Comparison of ENCODE assay signal across 16 mouse cellular contexts in the genomic region with DNA sequence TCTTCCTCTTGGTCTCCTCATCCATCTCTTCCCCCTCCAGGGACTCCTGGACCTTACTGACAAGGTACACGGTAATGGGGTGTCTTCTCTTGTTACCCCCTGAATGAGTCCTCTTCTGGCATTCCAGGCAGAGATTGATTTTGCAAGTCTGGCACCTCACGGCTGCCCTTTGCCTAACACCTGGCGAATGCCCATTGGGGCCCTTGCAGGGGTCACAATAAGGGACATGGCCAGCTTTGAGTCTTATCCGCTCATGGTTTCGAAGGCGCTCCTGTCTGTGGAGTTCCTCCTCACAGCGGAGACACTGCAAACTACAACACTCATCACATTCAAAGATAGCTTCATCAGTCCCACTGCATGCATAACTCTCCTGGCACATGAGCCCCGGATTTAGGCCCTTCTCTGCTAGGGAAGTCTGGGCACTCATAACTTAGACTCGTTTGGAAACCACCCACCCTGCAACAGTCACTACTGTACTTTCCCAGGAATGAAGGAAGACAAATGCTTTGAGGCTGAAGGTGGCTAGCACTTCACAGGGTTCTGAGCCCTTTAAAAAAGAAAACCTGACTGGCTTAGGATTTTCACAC. TPM values are rescaled to one million over a fixed set of nuclear protein-coding genes. Genes with fewer than 3 reads are reported as not detected.
DNase-seq lines count a peak whose midpoint lies in the region; ATAC-seq and TF ChIP-seq lines count a peak whose summit lies in the region.
"Had no signal": no experiment of that assay in that cellular context is flagged by ENCODE, and none has a peak within 500 bp of the region (broad histone marks: within the 10 kb centered on the region; RNA-seq: fewer than 3 reads in every experiment).

No protein-coding gene starts in this region.

- peak; percentile 88 for DNase-seq in heart, adult 11 months
- DNase-seq in heart, adult 8-10 months (ENCODE audit: low spot score) = no peak
- DNase-seq in liver, postnatal 0 days = no peak
- no peak for DNase-seq in liver
- no peak for DNase-seq in embryonic facial prominence, embryonic 14.5 days (ENCODE audit: low spot score)
- peak; percentile 30 to 43 for DNase-seq in right cerebral cortex, postnatal 10 days (ENCODE audit: low spot score in 2 of 2)
- DNase-seq in lung, adult 2 months = no peak
- DNase-seq: B cell, adult 2 months; cerebellum, postnatal 36 days; gastrocnemius, postnatal 10 days; thymus, postnatal 36 days had no signal

- H3K4me1 ChIP-seq in liver, postnatal 0 days (ENCODE audit: insufficient read depth) = peaks cover 26% of the 10 kb centered on the region
- H3K4me1 ChIP-seq in embryonic facial prominence, embryonic 14.5 days (ENCODE audit: control insufficient read depth, insufficient read depth, low read length) = peaks cover 5% of the 10 kb centered on the region; the same call in 1 of the 2 replicates
- H3K4me1 ChIP-seq in lung, adult 2 months (ENCODE audit: control insufficient read depth, insufficient read depth, low read length) = peaks cover 3% of the 10 kb centered on the region

- peak overlapping the region; percentile 34 for H3K9ac ChIP-seq in liver, postnatal 0 days (replicated peaks)
- 0 out of 2 replicates have a peak overlapping the region, but pooled peaks have one; percentile 31 for H3K9ac ChIP-seq in embryonic facial prominence, embryonic 14.5 days (ENCODE audit: low read depth, low read length)

- H3K4me2 ChIP-seq in liver, postnatal 0 days (ENCODE audit: low read depth, low read length) = no peak overlapping the region
- H3K4me2 ChIP-seq in embryonic facial prominence, embryonic 14.5 days (ENCODE audit: low read depth, low read length) = no peak overlapping the region

- H3K27me3 ChIP-seq in liver, postnatal 0 days (ENCODE audit: insufficient read depth, low read length) = no peaks in the 10 kb centered on the region
- no peaks in the 10 kb centered on the region for H3K27me3 ChIP-seq in embryonic facial prominence, embryonic 14.5 days (replicated peaks; ENCODE audit: control insufficient read depth, insufficient read depth, low read length)
- H3K27me3 ChIP-seq: Patski had no signal

- H3K36me3 ChIP-seq in liver, postnatal 0 days (replicated peaks; ENCODE audit: insufficient read depth, low read length) = peaks cover 32% of the 10 kb centered on the region; the same call in 1 of the 2 replicates
- peaks cover 54% of the 10 kb centered on the region for H3K36me3 ChIP-seq in embryonic facial prominence, embryonic 14.5 days (ENCODE audit: control insufficient read depth, insufficient read depth, low read length)

- TF ChIP-seq CTCF in liver, postnatal 0 days (IDR thresholded peaks at IDR 0.05; ENCODE audit: low read depth) = no peak
- no peak for TF ChIP-seq CTCF in lung, adult 2 months (IDR thresholded peaks at IDR 0.05; ENCODE audit: insufficient read depth, low read length)

- WGBS in liver, postnatal 0 days (ENCODE audit: insufficient replicate concordance) = 85% methylated on average over 9 of the region's 9 CpGs
- WGBS in embryonic facial prominence, embryonic 14.5 days = 88% methylated on average over 9 of the region's 9 CpGs
- WGBS in lung, adult 2 months = 81% methylated on average over 9 of the region's 9 CpGs

- H3K27ac ChIP-seq in liver, postnatal 0 days (ENCODE audit: low read depth) = no peak overlapping the region
- no peak overlapping the region for H3K27ac ChIP-seq in embryonic facial prominence, embryonic 14.5 days (replicated peaks; ENCODE audit: low read depth, low read length)
- H3K27ac ChIP-seq: layer of hippocampus, adult 2 months; stomach, postnatal 0 days had no signal

- no peak for TF ChIP-seq POLR2A in lung, adult 2 months (IDR thresholded peaks at IDR 0.05; ENCODE audit: borderline replicate concordance, extremely low read depth, low read depth, low read length)

- no peak for ATAC-seq in liver, postnatal 0 days
- ATAC-seq in embryonic facial prominence, embryonic 14.5 days (ENCODE audit: low read depth) = no peak
- ATAC-seq: intestine, embryonic 16.5 days; lung, postnatal 0 days; Patski had no signal

- H3K9me3 ChIP-seq in liver, postnatal 0 days (ENCODE audit: low read length) = no peaks in the 10 kb centered on the region
- H3K9me3 ChIP-seq in embryonic facial prominence, embryonic 14.5 days (ENCODE audit: control insufficient read depth, low read length) = no peaks in the 10 kb centered on the region

- no peak overlapping the region for H3K4me3 ChIP-seq in liver, postnatal 0 days (ENCODE audit: low read depth, low read length)
- H3K4me3 ChIP-seq in embryonic facial prominence, embryonic 14.5 days (ENCODE audit: low read depth, low read length) = no peak overlapping the region
- H3K4me3 ChIP-seq in lung, adult 2 months (replicated peaks; ENCODE audit: extremely low read depth, low read depth, low read length) = no peak overlapping the region
- H3K4me3 ChIP-seq: layer of hippocampus, adult 2 months had no signal

- TF ChIP-seq EP300 in liver, postnatal 0 days (IDR thresholded peaks at IDR 0.05; ENCODE audit: low read depth) = no peak

RNA-seq across cellular contexts. Expression of a gene that starts 2.5 kb away (rescaled TPM):
- total RNA-seq in heart, adult 8-10 months (2022) = 10 to 100 TPM; 12.4 to 16.9 (median 14.4) TPM
- polyA plus RNA-seq in liver, postnatal 0 days (2015; fragmentation: Nextera tagmentation; extraction: Ambion mirVana) = 5.5 and 6.4 TPM in 2 replicates
- polyA plus RNA-seq in embryonic facial prominence, embryonic 14.5 days (2014; fragmentation: Nextera tagmentation; extraction: Ambion mirVana) = 18.6 TPM in 2 replicates
- 30.1 and 39.1 TPM in 2 replicates for polyA plus RNA-seq in lung, adult 2 months (2012; rRNA removed)

RNA-seq across cellular contexts. Expression of a gene that starts 36.5 kb away (rescaled TPM):
- total RNA-seq in heart, adult 8-10 months (2022) = 10 to 100 TPM; 38.8 to 51.6 (median 44.8) TPM
- 81.7 and 85.0 TPM in 2 replicates for polyA plus RNA-seq in liver, postnatal 0 days (2015; fragmentation: Nextera tagmentation; extraction: Ambion mirVana)
- 181 and 204 TPM in 2 replicates for polyA plus RNA-seq in embryonic facial prominence, embryonic 14.5 days (2014; fragmentation: Nextera tagmentation; extraction: Ambion mirVana)
- 22.3 and 32.3 TPM in 2 replicates for polyA plus RNA-seq in lung, adult 2 months (2012; rRNA removed)

Comparison
In these comparisons a context has a peak if more than half of its experiments do, and no peak if none do; other contexts are left out.
1. DNase-seq: peak in heart, adult 11 months (single experiment) and right cerebral cortex, postnatal 10 days (2 of 2); none in heart, adult 8-10 months (single experiment), liver, postnatal 0 days (single experiment), liver (single experiment), embryonic facial prominence, embryonic 14.5 days (single experiment) and lung, adult 2 months (single experiment).